Mouse (Mus musculus) embryo, embryonic 10 days (tissue): ENCODE results near the gene Eno2.
A peak's percentile ranks its signal among the peaks of the same experiment; 100 is the strongest.
"Not testable (repeated sequence)": the region's sequence is repeated elsewhere in the genome, so short reads cannot be mapped to it uniquely, and the experiment has no call there.

ENCODE experiments used
- DNase-seq: peaks from one replicate; pipeline ENCODE4 v3.0.0-alpha.2; 2015; ENCODE audit warnings: low spot score

Eno2 gene

DNA sequence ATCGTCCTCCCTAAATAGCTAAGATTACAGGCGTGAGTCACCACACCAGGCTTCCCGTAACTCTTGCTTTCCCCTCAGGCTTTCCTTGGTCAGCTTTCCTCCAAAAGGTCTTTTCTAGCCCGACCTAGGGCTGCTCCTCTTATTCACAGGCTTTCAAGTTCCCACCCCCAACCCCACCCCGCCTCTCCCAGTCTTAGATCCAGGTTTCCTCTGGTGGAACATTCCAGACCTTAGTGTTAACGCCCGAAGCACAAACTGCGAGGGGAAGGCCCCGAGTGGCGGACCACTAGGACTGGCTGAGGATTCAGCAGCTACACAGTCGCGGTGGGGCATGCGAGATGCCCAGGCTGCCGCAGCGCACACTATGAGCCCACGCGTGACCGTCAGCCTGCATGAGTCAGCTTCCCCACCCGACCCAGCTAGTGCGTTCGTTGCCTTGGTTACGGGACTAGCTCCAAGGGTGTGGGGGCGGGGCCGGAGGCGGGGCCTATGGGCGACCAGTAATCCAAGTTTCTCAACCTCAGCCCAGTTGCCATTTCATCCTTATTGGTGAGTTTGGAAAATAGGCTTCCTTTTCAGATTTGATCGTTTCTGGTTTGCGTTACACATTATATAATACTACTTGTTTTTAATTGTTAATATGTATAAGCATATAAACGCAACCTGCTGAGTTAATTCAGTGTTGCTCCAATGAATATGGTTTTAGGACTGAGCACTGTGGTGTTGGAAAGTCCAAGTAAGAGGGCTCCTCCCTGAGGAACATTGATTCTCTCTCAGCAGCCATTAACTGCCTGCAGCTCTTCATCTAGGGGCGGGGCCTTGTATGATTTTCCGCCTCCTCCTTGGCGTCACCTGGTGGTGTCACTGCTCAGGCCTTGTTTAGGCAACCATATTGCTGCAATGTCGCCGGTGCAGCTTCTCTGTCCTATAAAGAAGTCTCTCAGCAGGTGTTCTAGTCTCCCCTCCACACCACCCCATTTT, 36.2 kb upstream of the Eno2 start:
- peak; percentile 94 for DNase-seq

DNA sequence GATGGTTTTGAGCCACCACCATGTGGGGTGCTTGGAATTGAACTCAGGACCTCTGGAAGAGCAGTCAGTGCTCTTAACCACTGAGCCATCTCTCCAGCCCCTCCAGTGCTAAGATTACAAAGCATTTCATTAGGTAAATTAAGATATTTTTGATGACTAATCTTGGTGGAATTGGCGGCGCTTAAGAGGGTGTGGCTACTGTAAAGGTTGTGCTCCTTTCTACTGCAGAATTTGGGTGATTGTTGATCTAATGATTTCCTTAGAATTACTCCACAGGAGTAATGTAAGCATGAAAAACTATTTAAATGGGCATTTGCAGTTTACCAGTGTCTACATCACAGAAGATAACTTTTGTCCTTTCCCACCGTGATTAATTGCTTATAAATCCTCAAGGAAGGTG, 34.9 kb upstream of the Eno2 start:
- DNase-seq, result no peak

DNA sequence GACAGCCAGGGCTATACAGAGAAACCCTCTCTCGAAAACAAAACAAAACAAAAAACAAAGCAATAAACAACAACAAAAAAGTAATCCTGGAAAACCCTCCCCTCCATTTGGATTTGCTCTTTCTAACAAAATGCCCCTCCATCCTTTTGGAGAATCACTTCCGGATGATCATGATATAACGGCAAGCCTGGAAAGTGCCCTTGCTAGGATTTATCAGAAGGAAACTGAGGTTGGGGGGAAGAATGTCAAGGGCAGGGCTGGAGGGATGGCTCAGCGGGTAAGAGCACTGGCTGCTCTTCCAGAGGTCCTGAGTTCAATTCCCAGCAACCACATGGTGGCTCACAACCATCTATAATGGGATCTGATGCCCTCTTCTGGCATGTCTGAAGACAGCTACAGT, 34.2 kb upstream of the Eno2 start:
- not testable (repeated sequence) for DNase-seq

DNA sequence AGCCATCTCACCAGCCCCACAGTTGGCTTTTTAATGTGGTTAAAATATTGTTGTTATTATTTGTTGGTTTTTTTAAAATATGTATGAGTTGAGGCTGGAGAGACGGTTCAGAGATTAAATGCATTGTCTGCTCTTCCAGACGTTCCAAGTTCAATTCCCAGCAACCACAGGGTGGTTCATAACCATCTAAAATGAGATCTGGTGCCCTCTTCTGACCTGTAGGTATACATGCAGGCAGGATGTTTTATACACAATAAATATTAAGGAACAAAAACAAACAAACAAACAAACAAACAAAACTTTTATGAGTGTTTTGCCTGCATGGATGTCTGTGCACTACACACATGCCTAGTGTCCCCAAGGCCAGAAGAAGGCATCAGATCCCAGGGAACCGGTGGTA, 33.6 kb upstream of the Eno2 start:
- DNase-seq, result no peak

DNA sequence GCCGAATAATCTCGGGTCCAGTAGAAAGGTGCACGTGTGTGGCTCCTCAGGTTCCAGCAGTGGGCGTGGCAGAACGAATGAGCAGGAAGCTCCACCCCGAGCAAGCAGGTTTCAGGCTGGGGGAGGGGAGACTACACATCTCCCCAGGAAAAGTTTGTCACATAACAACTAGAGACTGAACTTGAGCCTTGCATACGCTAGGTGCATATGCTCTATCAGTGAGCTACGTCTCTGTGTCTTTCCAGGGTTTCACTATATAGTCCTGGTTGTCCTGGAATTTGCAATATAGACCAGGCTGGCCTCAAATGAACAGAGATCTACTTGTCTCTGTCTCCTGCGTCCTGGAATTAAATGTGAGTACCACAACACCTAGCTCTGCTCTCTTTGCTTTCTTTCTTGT, 32.9 kb upstream of the Eno2 start:
- peak; percentile 40 for DNase-seq

DNA sequence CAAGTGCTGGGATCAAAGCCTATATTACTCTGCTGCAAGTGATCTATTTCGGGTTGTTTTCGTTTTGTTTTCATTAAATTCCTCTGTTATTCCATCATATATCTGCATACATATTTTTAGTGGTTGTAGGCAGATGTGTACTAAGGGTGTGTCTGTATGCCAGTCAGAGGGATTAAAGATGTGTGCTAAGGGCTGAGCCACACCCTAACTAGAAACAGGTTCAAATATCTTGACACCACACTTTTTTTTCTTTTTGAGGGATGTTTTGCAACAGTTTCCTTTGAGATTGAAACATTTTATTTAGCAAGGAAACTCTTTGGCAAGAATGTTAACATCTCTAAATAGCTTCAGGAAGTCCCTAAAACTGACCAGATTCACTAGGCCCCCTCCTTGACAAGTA, 26.7 kb upstream of the Eno2 start:
- no peak for DNase-seq

DNA sequence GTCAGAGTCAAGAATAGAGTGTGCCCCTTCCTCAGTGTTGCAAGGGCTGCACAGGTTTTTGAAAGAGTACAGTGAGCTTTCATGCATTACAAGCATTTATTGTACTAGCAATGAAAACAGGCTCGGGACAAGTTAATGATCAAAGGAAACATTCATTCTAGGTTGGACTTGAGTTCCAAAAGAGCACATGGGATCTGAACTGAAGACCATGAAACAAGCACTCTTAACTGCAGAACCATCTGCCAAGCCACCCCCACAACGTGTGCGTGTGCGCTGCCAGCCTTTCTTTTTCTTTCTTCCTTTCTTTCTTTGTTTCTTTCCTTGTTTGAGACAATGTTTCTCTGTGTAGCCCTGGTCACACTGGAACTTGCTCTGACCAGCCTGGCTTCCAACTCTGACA, 26.3 kb upstream of the Eno2 start:
- no peak for DNase-seq

DNA sequence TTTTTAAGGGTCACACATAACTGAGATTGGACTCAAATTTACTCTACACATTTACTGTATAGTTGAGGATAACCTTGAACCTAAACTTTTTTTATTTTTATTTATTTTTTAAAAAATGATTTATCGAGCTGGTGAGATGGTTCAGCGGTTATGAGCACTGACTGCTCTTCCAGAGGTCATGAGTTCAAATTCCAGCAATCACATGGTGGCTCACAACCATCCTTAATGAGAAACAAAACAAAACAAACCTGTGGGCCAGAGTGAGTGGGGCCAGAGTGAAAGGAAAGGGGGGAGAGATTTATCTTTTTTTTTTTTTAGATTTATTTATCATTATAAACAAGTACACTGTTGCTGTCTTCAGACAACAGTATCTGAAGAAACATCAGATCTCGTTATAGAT, 22.4 kb upstream of the Eno2 start:
- no peak for DNase-seq

DNA sequence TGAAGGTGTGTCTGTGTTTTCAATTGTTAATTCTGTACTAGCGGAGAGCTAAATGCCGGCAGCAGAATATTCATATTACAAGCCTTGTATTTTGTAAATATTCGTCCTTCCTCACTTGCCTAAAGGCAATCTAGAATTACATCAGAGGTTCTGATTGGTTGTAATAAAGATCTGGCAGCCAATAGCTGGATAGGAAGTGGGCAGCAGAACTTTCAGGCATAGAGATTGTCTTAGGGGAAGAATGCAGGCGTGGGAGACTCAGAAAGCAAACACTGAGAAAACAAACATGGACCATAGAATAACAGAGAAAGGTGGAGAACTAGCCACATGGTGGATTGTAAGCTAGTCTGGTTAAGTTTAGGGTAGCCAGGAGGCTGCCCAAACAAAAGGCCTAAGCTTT, 20.6 kb upstream of the Eno2 start:
- DNase-seq, result no peak

DNA sequence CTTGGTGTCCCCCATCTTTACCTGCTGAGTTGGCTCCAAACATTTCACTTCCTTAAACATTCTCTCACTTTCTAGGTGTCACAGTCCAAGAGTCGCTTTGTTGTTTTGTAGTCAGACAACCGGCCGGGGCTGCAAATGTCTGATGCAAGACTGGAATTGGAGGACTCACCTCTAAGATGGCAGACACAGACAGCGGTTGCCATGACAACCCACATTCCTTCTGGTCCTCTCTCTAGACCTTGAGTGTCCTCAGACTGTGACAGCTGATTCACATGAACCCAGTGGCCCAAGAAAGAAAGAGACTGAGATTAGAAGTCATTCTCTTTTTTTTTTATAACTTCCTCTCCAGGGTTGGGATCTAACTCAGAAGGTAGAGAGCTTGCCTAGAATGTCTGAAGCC, 20.0 kb upstream of the Eno2 start:
- DNase-seq, result no peak

DNA sequence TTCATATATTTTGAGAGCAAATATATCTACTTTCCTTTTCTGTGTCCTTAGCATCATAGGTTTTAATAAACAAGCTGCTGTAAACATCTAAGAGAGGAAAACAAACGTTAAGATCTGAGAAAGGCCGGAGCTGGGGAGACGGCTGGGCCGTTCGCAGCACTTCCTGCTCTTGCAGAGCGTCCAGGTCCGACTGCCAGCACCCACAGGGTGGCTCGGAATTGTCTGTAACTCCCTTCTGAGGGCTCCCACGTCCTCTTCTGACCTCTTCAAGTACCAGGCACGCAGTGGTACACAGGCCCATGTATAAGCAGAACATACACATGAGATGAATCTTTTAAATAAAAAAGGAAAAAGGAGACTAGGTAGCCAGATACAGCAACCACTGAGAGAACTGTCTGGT, 18.2 kb upstream of the Eno2 start:
- DNase-seq, result no peak

DNA sequence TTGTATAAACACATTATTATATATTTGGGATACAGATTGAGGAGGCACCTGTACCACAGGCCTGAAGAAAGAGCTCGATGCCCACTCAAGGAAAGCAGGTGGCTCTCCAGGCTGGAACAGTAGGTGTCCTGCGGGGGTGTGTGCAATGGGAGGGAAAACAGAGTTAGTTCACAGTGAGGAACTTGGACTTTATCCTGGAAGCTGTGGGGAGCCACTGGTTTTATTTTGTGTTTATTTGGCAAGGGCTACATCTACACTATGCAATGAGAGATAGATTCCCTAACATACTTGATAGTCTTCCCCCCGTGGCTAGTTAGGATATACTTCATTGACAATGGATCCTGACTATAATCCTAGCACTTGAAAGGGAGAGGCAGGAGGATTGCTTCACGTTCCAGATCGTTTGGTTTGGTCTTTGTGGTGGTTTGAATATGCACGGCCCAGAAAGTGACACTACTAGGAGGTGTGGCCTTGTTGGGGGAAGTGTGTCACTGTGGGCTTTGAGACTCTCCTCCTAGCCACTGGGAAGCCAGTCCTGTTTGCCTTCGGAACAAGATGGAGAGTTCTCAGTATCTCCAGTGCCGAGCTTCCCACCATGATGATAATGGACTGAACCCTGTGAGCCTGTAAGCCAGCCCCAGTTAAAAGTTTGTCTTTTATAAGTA, 17.4 kb upstream of the Eno2 start:
- DNase-seq, result no peak

DNA sequence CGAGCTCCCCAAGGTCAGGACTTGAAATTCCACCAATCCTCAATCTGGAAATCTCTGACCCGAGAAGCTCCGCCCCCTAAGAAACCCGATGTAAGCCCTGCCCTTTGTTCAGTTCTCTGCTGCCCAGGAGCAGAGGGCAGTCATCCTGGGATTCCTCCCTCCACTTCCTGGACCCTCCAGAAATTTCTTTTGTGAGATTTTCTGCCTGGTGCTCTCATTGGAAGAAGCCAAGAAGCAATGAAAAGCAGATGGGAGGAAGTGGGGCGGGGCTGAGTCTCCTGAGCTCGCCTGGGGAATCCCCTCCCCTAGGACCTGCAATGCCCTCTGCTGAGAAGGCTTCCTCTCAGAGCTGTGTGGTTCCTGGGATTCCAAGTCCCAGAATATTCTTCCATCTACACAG, 13.0 kb upstream of the Eno2 start:
- peak; percentile 68 for DNase-seq

DNA sequence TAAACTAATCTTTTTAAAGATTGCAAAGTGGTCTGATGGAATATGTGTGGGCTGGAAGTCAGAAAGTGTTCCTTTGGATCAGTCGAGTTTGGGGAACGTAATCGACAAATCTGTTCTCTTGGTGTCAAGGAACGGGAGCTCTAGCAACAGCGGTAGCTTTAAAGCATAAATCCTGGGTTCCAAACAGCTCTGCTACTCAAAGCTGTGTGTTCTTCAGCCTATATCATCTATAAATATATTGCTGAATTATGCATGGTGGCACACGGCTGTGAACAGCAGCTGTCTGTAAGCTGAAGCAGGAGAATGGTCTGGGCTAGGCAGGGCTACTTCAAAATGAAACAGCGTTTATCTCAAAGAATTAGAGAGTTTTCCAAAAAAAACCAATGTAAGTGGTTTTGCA, 11.4 kb upstream of the Eno2 start:
- no peak for DNase-seq

DNA sequence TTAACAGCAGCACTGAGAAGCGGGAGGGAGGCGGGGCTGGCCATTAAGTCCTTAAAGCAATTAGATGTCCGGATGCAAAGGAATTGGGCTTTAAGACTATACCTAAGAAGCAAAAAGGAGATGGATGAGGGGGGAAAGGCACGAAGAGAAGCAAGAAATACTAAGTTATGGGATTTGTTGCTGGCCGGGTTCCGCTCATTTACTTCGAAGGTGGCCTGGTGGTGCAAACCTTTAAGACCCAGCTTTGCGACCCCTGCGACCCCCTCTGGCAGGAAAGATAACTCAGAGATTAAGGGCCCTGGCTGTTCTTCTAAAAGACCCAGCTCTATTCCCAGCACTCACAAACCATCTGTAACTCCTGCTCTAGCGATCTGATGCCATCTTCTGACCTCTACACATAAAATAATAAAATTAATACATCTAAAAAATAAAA, 10.5 kb upstream of the Eno2 start:
- peak; percentile 76 for DNase-seq

DNA sequence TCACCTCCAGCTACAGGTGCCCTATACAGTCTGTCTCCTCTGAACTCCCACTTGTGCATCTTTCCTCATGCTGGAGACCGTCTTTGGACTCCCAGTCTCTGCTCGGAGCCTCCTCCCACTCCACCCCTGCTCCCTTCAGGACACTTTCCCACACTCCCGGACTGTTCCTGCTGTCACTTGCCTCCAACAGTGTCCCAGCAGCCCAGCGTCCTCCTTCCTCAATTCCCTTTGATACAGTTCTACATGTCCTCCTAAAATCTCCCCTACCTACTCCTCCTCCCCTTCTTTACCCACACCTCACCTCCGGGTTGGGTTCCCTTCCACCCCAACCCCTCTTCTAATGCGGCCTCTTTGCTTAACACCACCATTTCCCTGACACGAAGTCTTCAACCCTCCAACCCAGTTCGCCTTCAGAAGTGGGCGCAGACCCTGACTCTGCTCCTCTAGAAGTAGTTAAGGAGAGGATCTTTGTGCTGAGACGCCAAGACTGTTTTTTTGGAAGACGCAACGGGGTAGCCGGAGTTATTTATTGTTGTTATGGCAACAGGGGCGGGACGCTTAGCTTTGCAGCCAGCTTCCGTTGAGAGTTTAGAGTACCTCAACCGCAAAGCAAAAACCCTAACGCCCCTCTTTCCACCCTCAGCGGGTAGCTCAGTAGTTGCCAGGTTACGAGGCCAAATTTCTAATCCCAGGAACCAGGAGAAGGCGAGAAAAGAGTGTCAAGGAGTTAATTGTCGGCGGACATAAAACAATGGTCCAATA, 9.9 kb upstream of the Eno2 start, which contains the start of gene Lrrc23:
Gene Lrrc23 (minus strand): TSS at position 506 of the 762 bp plus-strand sequence.
- DNase-seq, result peak; percentile 76

DNA sequence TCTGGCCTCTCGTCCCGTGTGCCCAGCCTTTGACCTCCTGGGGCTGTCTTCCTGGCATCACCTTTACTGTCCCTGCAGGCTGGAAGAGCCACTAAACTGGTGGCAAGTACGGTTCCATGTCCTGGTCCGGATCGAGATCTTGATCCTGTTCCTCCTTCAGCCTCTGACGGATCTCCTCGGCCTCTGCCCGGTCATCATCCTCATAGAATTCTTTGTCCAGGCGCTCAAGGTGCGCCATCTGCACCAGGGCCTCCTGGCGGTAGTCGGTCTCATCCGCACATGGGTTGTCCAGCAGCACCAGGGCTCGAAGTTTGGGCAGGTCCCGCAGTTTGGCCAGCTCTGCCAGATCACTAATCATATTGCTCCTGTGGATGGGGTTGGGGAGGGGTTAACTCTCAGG, 1.0 kb upstream of the Eno2 start:
- no peak for DNase-seq

DNA sequence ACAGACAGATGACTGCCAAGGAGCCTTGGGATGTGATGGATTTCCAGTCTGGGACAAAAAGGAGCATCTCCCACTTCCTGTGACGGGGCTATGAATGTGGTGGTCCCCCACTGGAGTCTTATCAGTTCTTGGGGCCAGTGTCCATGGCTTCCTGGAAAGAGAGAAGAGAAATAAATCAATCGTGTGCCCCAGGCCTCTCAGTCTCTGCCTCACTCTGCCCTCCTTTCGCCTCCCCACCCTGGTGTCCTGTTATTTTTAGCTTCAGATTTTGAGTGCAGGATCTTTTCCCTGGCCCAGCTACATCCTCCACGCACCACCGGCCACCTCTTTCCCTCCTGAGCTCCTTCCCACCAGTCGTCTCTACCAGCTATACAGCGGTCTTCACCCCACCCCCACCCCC, 540 bp upstream of the Eno2 start:
- DNase-seq, result no peak

DNA sequence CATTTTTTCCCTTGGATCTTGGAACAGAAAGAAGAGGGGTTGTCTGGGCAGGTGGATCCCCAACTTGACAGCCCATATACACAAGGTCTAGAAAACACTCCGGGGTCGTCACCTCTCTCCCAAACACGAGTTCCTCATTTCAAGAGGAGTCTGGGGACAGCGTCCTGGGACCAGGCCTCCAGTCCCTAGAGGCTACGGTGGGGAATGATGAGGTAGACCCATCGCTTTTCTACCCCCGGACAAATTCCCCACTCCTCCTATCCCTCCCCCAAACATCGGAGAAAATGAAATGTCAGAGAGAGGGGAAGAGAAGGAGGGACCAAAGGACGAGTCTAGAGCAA, 799 bp downstream of the Eno2 start:
- no peak for DNase-seq

DNA sequence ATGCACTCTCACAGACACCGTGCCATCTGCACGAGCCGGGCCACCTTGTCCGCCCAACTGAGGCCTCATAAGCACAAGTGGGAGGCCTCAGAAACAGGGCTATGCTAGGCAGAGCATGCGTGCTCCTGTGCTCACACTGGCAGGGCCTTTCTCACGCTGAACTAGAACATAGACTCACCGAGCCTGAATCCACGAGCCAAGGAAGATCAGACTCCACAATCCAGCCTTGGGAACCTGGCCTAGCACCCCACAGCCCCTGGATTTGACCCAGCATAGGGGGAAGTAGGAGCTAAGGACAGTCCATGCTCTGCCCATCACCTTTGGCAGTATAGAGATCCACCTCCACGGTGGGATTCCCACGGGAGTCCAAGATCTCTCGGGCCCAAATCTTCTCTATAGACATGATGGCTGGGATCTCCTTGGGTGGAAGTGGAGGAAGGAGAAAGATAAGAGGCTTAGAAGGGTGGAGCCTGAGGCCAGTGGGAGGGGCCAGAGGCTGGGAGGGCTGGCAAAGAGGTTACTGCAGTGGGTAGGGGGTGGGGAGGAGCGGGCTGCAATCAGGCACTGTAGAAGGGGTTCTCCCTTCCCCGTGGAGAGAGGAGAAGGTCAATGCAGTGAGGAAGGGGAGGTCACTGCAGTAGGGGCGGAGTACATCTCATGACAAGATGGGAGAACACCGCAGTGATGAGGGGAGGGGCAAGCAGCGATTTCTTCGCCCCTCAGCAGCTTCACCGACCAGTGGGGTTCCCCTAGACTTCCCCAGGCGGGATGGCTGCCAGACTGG, 1.4 kb downstream of the Eno2 start:
- no peak for DNase-seq

DNA sequence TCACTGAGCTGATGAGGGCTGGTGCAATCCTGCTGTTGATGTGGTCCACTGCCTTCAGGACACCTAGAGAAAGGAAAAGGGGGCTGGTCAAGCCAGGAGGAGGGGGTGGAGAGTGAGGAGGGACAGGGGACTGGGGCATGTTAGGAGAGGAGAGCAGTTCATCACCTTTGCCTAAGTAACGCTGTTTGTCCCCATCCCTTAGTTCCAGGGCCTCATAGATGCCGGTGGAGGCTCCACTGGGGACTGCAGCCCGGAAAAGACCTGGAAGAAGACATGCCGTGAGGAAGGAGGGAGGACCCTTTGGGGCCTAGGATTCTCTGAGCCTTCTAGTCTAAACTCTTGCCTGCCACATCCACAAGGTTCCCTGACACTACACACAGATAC, 1.9 kb downstream of the Eno2 start:
- no peak for DNase-seq

DNA sequence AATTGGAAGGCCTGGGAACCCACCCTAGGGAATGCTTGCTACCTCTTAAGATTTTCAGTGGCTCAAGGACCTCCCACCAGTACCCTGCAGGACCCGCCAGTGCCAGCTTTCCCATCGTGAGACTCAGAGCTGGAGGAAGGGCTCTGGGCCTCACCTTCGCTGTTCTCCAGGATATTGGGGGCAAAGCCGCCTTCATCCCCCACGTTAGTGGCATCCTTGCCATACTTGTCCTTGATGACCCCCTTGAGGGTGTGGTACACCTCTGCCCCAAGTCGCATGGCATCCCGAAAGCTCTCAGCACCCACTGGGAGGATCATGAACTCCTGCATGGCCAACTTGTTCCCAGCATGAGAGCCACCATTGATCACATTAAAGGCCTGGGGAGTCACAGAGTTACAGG, 3.5 kb downstream of the Eno2 start:
- DNase-seq, result no peak
